Mouse (Mus musculus) spleen, postnatal 10 days (tissue): ENCODE results near the gene Slco6d1.
"Not testable (repeated sequence)": the region's sequence is repeated elsewhere in the genome, so short reads cannot be mapped to it uniquely, and the experiment has no call there.

Source experiments
- DNase-seq, 2 experiments: peaks; one replicate each; pipeline ENCODE4 v3.0.0; 2021 to 2022; ENCODE audit warnings: low spot score in 2 of 2

The Slco6d1 gene

DNA sequence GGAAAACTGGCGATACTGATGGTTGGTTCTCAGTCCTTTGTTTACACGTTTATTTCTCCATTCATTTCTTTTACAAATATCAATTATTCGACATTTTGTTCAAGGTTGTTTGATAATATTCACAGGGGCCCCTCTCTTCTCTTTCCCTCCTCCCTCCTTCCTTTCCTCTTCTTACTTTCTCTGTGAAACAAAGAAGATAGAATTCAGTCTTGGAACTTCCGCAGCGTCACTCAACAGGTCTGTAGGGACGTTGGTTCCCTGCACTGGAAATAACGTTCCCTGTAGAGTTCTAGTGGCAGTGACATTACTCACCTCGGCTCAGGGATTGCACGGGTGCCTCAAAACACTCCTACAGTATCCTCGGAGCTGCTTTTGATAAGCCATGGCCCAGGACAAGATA, at the start of gene Slco6d1:
Gene Slco6d1, plus strand, starts transcription at position 301 of the 400 bp plus-strand sequence.
- DNase-seq = no peak

GRCm38 (mm10) chr1:98392001-98392400, 28.9 kb upstream of the Slco6d1 start:
- no peak for DNase-seq

GRCm38 (mm10) chr1:98447929-98448328, 27.0 kb downstream of the Slco6d1 start:
- DNase-seq = no peak

- not testable (repeated sequence) for DNase-seq
These were observed 38.3 kb downstream of the Slco6d1 start for GRCm38 (mm10) chr1:98459224-98459623.

GRCm38 (mm10) chr1:98476381-98476780, 55.5 kb downstream of the Slco6d1 start:
- not testable (repeated sequence) for DNase-seq

DNA sequence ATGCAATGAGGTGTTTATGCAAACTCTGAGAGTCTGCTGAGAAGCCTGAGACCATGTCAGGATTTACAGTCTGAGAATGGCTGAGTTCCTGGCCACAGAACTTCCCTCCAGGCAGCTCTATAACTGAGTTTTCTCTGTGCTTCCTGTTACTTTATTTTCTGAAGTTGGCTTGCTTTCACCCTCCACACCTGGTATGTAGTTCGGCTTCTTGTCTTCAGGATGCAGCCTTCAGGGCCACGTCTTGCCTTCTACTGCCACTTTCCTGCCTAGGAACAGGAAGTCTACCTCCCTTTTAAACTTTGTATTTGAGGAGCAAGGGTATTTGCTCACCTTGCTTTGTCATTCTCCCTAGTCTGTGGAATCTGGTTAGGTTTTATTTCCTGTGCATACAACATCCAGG, 58.3 kb downstream of the Slco6d1 start:
- no peak for DNase-seq

- DNase-seq = no peak
These were observed 85.1 kb downstream of the Slco6d1 start for GRCm38 (mm10) chr1:98505982-98506381.

GRCm38 (mm10) chr1:98522977-98523376, 102.1 kb downstream of the Slco6d1 start:
- no peak for DNase-seq

DNA sequence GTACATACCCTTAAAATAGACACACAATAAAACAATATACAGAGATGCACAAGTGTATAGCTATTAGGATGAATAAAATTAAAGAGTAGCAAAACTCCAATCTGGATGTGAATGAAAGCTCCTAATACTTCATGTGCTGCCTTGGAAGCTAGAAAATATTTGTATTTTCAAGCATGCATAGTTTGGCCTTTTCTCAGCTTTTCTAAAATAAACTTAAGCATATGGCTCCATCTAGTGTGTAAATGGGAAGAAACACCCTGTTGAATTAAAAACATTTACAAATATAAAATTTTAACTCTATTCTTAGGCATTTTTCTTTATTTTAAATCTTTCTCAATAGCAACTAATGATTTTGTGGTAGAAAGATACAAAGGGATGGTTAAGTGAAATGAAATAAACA, 102.6 kb downstream of the Slco6d1 start:
- DNase-seq = no peak

DNA sequence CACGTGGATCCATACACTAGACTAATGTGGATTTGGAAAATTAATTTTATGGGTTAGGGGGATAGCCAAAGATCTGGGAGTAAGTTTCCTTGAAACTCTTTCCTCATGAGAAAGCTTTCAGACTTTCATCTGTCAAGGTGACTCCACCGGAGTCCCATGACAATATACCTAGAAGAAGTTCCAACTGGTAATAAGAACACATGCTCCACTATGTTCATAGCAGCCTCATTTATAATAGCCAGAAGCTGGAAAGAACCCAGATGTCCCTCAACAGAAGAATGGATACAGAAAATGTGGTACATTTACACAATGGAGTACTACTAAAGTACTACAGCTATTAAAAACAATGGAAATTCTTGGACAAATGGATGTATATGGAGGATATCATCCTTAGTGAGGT, 107.4 kb downstream of the Slco6d1 start:
- DNase-seq = not testable (repeated sequence)

DNA sequence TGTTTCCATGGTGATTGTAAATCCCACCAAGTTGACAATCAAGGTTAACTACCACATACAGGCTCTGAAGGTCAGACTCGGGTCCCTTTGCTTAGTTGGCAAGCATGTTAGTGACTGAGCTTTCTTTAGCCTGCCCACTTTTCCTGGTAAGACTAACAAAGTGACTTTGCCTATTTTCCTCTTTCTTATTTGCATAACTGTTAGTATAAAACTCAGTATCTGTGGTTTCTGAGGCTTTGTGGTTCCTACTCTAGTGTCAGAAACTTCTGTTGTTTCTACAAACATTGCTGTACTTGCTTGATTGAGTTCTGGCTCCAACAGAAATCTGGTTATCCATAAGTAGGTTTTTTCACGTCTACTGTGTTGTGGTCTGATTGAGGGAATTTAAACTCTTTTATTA, 124.4 kb downstream of the Slco6d1 start:
- no peak for DNase-seq

DNA sequence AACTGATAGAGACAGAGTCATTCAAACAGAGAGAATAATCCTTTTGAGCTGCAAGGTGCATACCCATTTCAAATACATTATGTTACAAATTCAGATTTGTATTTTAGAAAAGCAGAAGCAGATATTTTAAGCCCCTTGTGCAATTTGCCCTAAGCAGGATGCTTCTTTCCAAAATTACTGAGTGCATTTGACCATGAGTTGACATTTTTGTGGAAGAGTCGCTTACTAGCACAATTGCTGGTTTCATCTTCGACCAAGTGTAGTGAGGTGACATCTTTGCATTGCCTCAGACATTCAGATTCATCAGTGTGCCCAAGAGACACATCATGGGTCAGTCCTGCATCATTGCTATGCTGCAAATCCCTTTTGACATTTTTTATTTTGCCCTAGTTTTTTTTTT, 133.5 kb downstream of the Slco6d1 start:
- no peak for DNase-seq

GRCm38 (mm10) chr1:98565701-98566100, 144.8 kb downstream of the Slco6d1 start:
- no peak for DNase-seq
